In the genomic region with DNA sequence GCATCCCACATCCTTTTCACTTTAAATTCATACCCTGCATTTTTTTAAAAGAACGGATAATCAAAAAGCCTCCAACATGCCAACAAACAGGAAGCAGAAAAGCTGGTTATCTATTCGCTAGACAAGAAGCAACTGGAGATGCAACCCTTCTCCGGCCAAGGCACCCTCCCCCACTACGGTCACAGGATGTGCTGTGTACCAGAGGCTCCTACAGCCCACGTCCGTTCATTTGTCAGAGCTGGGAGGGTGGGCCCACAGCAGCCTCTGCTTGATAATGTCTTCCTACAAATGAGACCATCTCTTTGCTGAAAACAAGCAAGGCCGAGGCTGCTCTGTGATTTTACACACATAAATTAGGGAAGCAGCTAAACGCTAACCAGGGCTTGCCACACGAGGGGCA, we compare ENCODE assay signal across 9 mouse cellular contexts.
DNase-seq lines count a peak whose midpoint lies in the region; ATAC-seq and TF ChIP-seq lines count a peak whose summit lies in the region.
"Had no signal": no experiment of that assay in that cellular context is flagged by ENCODE, and none has a peak within 500 bp of the region (broad histone marks: within the 10 kb centered on the region; RNA-seq: fewer than 3 reads in every experiment).

No protein-coding gene starts in this region.

- 0 out of 2 replicates have a peak, but pooled peaks have one; percentile 38 for ATAC-seq in liver, embryonic 14.5 days (ENCODE audit: insufficient read depth)
- ATAC-seq in stomach, embryonic 16.5 days (ENCODE audit: insufficient read depth, low FRiP score): peak; percentile 50; the same call in 1 of the 2 replicates

- H3K4me1 ChIP-seq in liver, embryonic 14.5 days (replicated peaks; ENCODE audit: control insufficient read depth in 2 of 2, insufficient read depth in 2 of 2, low read length in 1 of 2): peaks cover 8 to 29% of the 10 kb centered on the region in 2 experiments
- H3K4me1 ChIP-seq in stomach, embryonic 16.5 days (ENCODE audit: control insufficient read depth, insufficient read depth, low read length): peaks cover 11% of the 10 kb centered on the region

- no peak overlapping the region for H3K4me3 ChIP-seq in liver, embryonic 14.5 days (ENCODE audit: insufficient read depth in 1 of 2, low read depth in 2 of 2, low read length in 2 of 2)
- no peak overlapping the region for H3K4me3 ChIP-seq in stomach, embryonic 16.5 days (replicated peaks; ENCODE audit: low read length)
- H3K4me3 ChIP-seq: limb, embryonic 12.5 days had no signal

- H3K36me3 ChIP-seq in liver, embryonic 14.5 days (replicated peaks; ENCODE audit: control insufficient read depth, insufficient read depth, low read depth): no peaks in the 10 kb centered on the region
- no peaks in the 10 kb centered on the region for H3K36me3 ChIP-seq in stomach, embryonic 16.5 days (ENCODE audit: control insufficient read depth, insufficient read depth, low read length)
- H3K36me3 ChIP-seq: limb, embryonic 12.5 days had no signal

- 11% methylated on average over 9 of the region's 9 CpGs for WGBS in liver, embryonic 14.5 days (ENCODE audit: insufficient replicate concordance)
- 38% methylated on average over 9 of the region's 9 CpGs for WGBS in stomach, embryonic 16.5 days

- no peak overlapping the region for H3K27ac ChIP-seq in liver, embryonic 14.5 days
- H3K27ac ChIP-seq in stomach, embryonic 16.5 days (ENCODE audit: low read length): peak overlapping the region; percentile 53
- H3K27ac ChIP-seq: limb, embryonic 12.5 days had no signal

- H3K9me3 ChIP-seq in liver, embryonic 14.5 days (ENCODE audit: control insufficient read depth, low read length): no peaks in the 10 kb centered on the region
- H3K9me3 ChIP-seq in stomach, embryonic 16.5 days (replicated peaks; ENCODE audit: control insufficient read depth, low read length): no peaks in the 10 kb centered on the region
- H3K9me3 ChIP-seq: limb, embryonic 12.5 days had no signal

- TF ChIP-seq CTCF in liver, embryonic 14.5 days (IDR thresholded peaks at IDR 0.05; ENCODE audit: low read depth): no peak

- no peak for TF ChIP-seq EP300 in liver, embryonic 14.5 days (IDR thresholded peaks at IDR 0.05; ENCODE audit: low read depth)

- peak overlapping the region; percentile 33 for H3K4me2 ChIP-seq in liver, embryonic 14.5 days (ENCODE audit: low read depth)
- H3K4me2 ChIP-seq in stomach, embryonic 16.5 days (ENCODE audit: low read depth, low read length): peak overlapping the region; percentile 22
- H3K4me2 ChIP-seq: limb, embryonic 12.5 days had no signal

- H3K27me3 ChIP-seq in liver, embryonic 14.5 days (ENCODE audit: control insufficient read depth, insufficient read depth, low read length): no peaks in the 10 kb centered on the region
- no peaks in the 10 kb centered on the region for H3K27me3 ChIP-seq in stomach, embryonic 16.5 days (ENCODE audit: control insufficient read depth, insufficient read depth, low read length)
- H3K27me3 ChIP-seq: limb, embryonic 12.5 days had no signal

- DNase-seq in embryo, embryonic 10 days (ENCODE audit: low spot score): peak; percentile 50
- no peak for DNase-seq in embryo, embryonic 9.5 days (ENCODE audit: extremely low spot score)
- DNase-seq in embryo, embryonic 10.5 days (ENCODE audit: low spot score): peak; percentile 36
- DNase-seq in heart, postnatal 36 days: peak; percentile 42 to 50
- DNase-seq in liver, embryonic 14.5 days (ENCODE audit: low read depth in 3 of 3, low spot score in 3 of 3): no peak
- no peak for DNase-seq in cerebellum, adult 18-20 months
- no peak for DNase-seq in natural killer cell, adult 2 months (ENCODE audit: low spot score in 2 of 2)

- no peak overlapping the region for H3K9ac ChIP-seq in liver, embryonic 14.5 days (replicated peaks)
- no peak overlapping the region for H3K9ac ChIP-seq in stomach, embryonic 16.5 days (ENCODE audit: low read length)
- H3K9ac ChIP-seq: limb, embryonic 12.5 days had no signal

- intact Hi-C loops in heart, postnatal 36 days (cut with DNase I): no loop called here

Comparison
In these comparisons a context has a peak if more than half of its experiments do, and no peak if none do; other contexts are left out.
1. DNase-seq: peak in embryo, embryonic 10 days (single experiment), embryo, embryonic 10.5 days (single experiment) and heart, postnatal 36 days (2 of 2); none in embryo, embryonic 9.5 days (single experiment), liver, embryonic 14.5 days (0 of 3), cerebellum, adult 18-20 months (0 of 2) and natural killer cell, adult 2 months (0 of 2).